Mouse (Mus musculus) stomach, embryonic 15.5 days (tissue): Measurements from ENCODE around the gene 4930558K02Rik. TPM values are rescaled to one million over a fixed set of nuclear protein-coding genes. Genes with fewer than 3 reads are reported as not detected.

Experiments
- ATAC-seq: fragments of 200-750 bp; cut with Nextera tagmentation; 2 replicates; pipeline ENCODE4 v1.8.0; 2017; ENCODE audit warnings: low read depth, moderate number of reproducible peaks, moderate TSS enrichment; ENCODE audit not compliant: insufficient read depth, low FRiP score
- H3K27ac ChIP-seq: fragments of 300-500 bp; sonication (generic); 2 replicates; pipeline ENCODE4 v1.5.1; 2015; ENCODE audit warnings: mild to moderate bottlenecking, inconsistent platforms
- H3K27me3 ChIP-seq: fragments of 300-500 bp; sonication (generic); replicated peaks from 2 replicates; pipeline ENCODE4 v1.6.1; 2015; ENCODE audit warnings: inconsistent platforms
- H3K36me3 ChIP-seq: fragments of 300-500 bp; sonication (generic); 2 replicates; pipeline ENCODE4 v1.6.1; 2015; ENCODE audit warnings: inconsistent platforms
- H3K4me1 ChIP-seq: fragments of 300-500 bp; sonication (generic); 2 replicates; pipeline ENCODE4 v1.6.1; 2015; ENCODE audit warnings: inconsistent platforms
- H3K4me2 ChIP-seq: fragments of 300-500 bp; sonication (generic); 2 replicates; pipeline ENCODE4 v1.6.1; 2015; ENCODE audit warnings: mild to moderate bottlenecking, inconsistent platforms
- H3K4me3 ChIP-seq: fragments of 300-500 bp; sonication (generic); replicated peaks from 2 replicates; pipeline ENCODE4 v1.5.1; 2015; ENCODE audit warnings: inconsistent platforms
- H3K9ac ChIP-seq: fragments of 300-500 bp; sonication (generic); 2 replicates; pipeline ENCODE4 v1.6.1; 2015; ENCODE audit warnings: inconsistent platforms
- H3K9me3 ChIP-seq: fragments of 300-500 bp; sonication (generic); 2 replicates; pipeline ENCODE4 v1.6.1; 2016; ENCODE audit warnings: inconsistent platforms
- WGBS: fragments of 180-500 bp; shearing (Covaris S2); methylation state at CpG from one replicate; pipeline ENCODE4 v1.1.7; 2015; 5-methylcytosine and 5-hydroxymethylcytosine counted together
- polyA plus RNA-seq: library from polyadenylated mRNA; unstranded; fragments of >200 nt; fragmentation: Nextera tagmentation; extraction: Ambion mirVana; gene quantifications from 2 replicates; pipeline ENCODE4 v1.2.1, GENCODE M21; 2015

4930558K02Rik gene
- polyA plus RNA-seq, 1 experiment from 2014 or later: not detected

DNA sequence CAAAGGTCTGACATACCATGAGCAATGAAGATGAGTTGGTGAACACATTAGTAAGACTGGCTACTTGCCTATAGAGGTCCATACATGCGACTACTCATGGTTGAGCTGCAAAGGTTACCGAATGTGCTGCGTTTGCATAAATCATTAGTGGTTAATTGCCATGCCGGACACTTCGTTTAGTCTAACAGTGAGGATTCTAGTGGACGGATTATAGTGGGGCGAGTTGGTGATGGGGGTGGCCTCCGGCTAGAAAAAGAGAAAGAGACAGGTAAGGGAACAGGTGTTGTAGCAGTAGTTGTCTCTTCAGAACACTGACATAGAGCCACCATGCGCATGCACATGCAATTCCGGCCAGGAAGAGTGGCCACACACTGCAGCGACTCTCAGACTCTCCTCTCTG, 12.4 kb upstream of the 4930558K02Rik start:
- H3K4me1 ChIP-seq: no peaks in the 10 kb centered on the region
- H3K27me3 ChIP-seq: no peaks in the 10 kb centered on the region
- H3K4me3 ChIP-seq: no peak overlapping the region
- H3K9me3 ChIP-seq: no peaks in the 10 kb centered on the region
- no peak overlapping the region for H3K27ac ChIP-seq
- 89% methylated on average over 11 of the region's 11 CpGs for WGBS
- ATAC-seq: no peak
- no peak overlapping the region for H3K9ac ChIP-seq
- H3K4me2 ChIP-seq: no peak overlapping the region
- no peaks in the 10 kb centered on the region for H3K36me3 ChIP-seq

DNA sequence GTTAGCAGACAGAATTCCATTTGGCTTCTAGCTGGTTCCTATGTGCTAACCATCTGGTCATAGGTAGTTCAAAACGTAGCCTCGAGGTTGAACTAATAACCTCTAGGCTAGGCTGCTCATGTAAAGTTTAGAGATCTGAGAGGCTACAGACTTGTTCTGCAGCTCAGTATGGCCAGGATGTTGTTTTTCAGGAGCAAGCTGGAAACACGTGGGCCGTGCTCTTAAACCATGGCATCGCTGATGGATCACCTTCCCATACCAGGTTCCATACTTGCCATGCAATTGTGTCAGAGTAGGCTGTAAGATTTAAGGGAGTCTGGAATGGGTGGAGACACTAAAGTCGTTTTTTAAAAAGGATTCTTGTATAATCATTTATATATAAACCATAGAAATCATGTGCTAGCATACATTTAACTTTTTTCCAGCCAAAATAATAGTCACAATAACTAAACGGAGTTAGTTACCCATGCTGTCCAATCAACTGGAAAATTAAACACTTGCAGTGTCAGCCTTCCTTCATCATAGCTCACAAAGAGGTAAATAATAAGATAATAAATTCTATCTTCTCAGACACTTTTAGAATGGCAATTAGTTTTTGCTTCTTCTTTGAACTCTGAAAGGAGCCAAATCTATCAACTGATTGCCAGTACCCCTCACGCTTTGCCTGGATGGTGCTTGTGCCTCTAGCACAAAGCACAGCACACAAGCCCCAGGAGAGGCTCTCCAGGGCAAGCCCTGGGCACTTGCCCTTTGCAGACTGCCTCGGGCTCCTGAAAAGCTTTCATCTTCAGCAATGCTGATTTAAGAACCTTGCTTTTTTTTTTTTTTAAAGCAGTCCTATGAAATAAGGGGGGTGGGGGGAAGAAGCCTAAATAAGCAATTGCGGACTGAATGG, 11.5 kb upstream of the 4930558K02Rik start:
- ATAC-seq: no peak
- Histone ChIP-seq H3K4me3 (no peak overlapping the region), H3K27me3 (no peaks in the 10 kb centered on the region), H3K9me3 (no peaks in the 10 kb centered on the region), H3K27ac (no peak overlapping the region), H3K4me1 (no peaks in the 10 kb centered on the region), H3K9ac (no peak overlapping the region), H3K4me2 (no peak overlapping the region), H3K36me3 (no peaks in the 10 kb centered on the region)
- 53% methylated on average over 10 of the region's 10 CpGs for WGBS

DNA sequence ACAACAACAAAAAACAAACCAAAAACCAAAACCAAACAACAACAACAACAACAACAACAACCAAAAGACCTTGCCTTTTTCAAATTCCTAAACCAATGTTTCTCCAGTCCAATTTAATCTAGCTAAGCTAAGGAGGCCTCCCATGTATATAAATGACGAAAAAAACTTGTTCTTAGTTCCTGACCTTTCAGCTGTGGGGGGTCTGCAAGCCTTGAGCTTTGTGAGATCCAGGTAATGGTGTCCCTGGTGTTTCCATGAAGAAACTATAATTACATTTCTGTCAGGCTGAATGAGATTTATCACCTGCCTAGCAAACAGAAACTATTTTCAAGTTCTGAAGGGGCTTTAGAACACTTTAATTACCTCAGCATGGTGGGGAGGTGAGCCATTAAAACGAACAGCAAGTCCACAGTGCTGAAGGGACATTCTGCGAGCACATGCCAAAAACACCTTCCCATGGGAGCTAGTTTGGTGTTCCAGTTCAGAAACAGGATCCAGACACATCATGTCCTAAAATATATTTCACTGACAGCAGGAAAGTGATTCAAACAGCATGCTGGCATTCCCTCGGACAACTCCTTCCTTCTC, 4.6 kb upstream of the 4930558K02Rik start:
- no peak overlapping the region for H3K9ac ChIP-seq
- H3K4me1 ChIP-seq: no peaks in the 10 kb centered on the region
- no peaks in the 10 kb centered on the region for H3K27me3 ChIP-seq
- no peaks in the 10 kb centered on the region for H3K36me3 ChIP-seq
- H3K9me3 ChIP-seq: no peaks in the 10 kb centered on the region
- no peak overlapping the region for H3K27ac ChIP-seq
- no peak overlapping the region for H3K4me2 ChIP-seq
- no peak for ATAC-seq
- no peak overlapping the region for H3K4me3 ChIP-seq
- WGBS: 28% methylated on average over 4 of the region's 4 CpGs

DNA sequence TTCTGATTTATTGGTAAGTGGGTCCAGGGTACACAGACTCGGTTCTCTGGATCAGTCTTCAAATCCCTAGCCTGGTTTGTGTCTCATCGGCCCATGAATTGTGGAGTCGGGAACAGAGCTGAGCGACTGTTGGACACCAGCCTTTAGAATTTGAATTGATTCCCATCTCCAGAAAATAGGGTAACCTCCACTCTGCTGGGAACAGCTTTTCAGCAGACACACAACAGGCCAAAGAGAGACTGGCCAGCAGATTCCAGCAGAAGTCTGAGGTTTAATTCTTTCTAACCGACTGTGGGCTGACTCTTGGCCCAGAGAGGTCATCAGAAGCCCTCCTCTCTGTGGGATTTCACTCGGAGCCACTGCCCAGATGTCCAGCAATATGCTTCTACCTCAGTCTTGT, 4.0 kb upstream of the 4930558K02Rik start:
- Histone ChIP-seq H3K9ac (no peak overlapping the region), H3K27me3 (no peaks in the 10 kb centered on the region), H3K27ac (no peak overlapping the region), H3K4me2 (no peak overlapping the region), H3K4me3 (no peak overlapping the region), H3K9me3 (no peaks in the 10 kb centered on the region), H3K36me3 (no peaks in the 10 kb centered on the region), H3K4me1 (no peaks in the 10 kb centered on the region)
- WGBS: 61% methylated on average over 6 of the region's 6 CpGs
- ATAC-seq: no peak

DNA sequence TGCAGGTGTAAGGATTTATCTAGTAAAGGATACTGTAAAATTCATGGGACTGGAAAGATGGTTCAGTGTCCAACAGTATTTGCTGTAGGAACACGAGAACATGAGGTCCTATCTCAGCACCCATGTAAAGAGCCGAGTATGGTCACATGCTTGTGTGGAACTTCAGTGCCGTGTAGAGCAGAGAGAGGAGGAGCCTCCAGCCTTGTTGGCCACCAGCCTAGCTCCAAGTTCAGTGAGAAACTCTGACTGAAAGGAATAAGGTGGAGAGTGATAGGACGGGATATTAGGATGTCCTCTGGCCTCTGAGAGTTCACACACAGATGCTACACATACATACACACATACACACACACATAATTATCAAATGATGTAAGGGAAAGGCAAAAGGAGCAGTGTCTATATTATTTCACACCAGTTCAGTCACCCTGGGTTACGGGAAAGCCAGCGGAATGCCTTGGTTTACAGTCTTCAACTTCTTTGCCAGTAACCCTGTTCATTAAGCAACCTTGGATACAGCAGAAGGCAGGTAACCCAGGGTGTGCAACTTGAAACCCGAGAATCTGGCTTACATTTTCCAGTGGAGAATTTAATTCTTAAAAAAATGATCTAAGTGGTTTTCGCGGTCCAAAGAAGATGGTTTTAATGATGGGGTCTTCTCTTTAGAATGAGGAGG, 1.3 kb upstream of the 4930558K02Rik start:
- Histone ChIP-seq H3K27ac (no peak overlapping the region), H3K4me2 (no peak overlapping the region), H3K4me1 (peaks cover 16% of the 10 kb centered on the region), H3K36me3 (no peaks in the 10 kb centered on the region), H3K9me3 (no peaks in the 10 kb centered on the region), H3K4me3 (no peak overlapping the region), H3K27me3 (no peaks in the 10 kb centered on the region), H3K9ac (no peak overlapping the region)
- no peak for ATAC-seq
- WGBS: 74% methylated on average over 9 of the region's 9 CpGs

DNA sequence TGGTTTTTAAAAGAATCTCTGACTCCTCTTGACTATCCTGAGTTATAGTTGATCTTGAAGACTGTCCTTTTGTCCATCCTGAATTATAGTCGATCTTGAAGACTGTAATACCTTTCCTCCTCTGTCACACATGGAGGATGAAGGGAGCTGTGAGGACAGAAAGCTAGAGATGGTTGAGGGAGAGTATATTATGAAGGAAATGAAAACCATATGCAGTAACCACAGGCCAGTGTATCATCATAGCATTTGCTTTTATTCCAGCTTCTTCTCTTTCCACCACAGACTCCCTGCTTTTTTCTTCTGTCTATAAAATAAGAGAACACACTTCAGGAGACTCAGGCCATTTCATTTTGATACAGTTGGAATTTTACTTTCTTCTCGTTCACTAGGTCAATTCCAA, 610 bp upstream of the 4930558K02Rik start:
- Histone ChIP-seq H3K27ac (no peak overlapping the region), H3K4me3 (no peak overlapping the region), H3K9me3 (no peaks in the 10 kb centered on the region), H3K4me2 (no peak overlapping the region), H3K36me3 (no peaks in the 10 kb centered on the region), H3K27me3 (no peaks in the 10 kb centered on the region), H3K4me1 (peaks cover 17% of the 10 kb centered on the region), H3K9ac (no peak overlapping the region)
- 86% methylated on average over 2 of the region's 2 CpGs for WGBS
- no peak for ATAC-seq

DNA sequence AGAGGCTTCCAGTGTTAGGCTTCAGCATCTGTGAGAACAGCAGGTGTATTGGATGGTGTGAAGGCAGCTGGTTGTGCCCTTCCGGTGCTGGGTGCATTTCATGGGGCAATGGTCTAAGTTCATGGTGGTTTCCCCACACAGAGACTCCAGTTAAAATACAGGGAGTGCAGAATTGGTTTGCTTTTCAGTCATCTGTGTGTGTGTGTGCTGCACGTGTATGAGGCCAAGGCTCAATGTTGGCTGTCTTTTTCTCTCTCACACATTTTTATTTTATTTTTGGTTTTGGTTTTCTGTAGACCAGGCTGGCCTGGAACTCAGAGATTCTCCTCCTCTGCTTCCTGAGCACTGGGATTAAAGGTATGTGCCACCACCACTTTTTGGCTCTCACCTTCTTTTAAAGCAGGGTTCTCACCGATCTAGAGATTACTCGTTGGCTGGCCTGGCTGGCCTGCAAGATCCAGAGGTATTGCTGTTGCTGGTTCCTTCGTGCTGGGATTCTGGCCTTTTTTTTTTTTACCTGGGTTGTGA, 1.2 kb downstream of the 4930558K02Rik start:
- Histone ChIP-seq H3K27me3 (no peaks in the 10 kb centered on the region), H3K4me1 (peaks cover 17% of the 10 kb centered on the region), H3K4me3 (no peak overlapping the region), H3K9me3 (no peaks in the 10 kb centered on the region), H3K9ac (no peak overlapping the region), H3K4me2 (no peak overlapping the region), H3K36me3 (no peaks in the 10 kb centered on the region), H3K27ac (no peak overlapping the region)
- WGBS: 82% methylated on average over 5 of the region's 5 CpGs
- ATAC-seq: no peak

DNA sequence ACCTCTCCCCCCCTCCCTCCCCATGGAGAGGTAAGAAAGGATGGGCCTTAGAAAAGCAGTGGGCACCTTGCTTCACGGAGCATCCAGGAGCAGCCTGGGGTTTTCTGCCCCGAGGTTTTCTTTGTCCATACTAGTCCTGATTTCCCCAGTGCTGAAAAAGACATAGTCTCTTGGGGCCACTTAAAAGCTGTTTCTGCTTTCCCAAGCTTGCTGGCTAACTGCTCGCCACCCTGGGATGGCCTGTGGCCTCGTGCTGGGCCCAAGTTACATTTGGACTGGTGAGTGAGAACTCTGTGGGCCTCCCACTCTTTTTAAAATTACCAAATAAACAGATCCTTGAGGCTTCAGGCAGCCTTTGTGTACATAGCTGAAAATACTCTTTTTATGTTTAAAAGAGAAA, 2.1 kb downstream of the 4930558K02Rik start:
- ATAC-seq: no peak
- H3K9ac ChIP-seq: no peak overlapping the region
- H3K4me1 ChIP-seq: peaks cover 17% of the 10 kb centered on the region
- no peaks in the 10 kb centered on the region for H3K9me3 ChIP-seq
- no peaks in the 10 kb centered on the region for H3K36me3 ChIP-seq
- no peaks in the 10 kb centered on the region for H3K27me3 ChIP-seq
- WGBS: 63% methylated on average over 4 of the region's 4 CpGs
- H3K27ac ChIP-seq: no peak overlapping the region
- H3K4me3 ChIP-seq: no peak overlapping the region
- no peak overlapping the region for H3K4me2 ChIP-seq

DNA sequence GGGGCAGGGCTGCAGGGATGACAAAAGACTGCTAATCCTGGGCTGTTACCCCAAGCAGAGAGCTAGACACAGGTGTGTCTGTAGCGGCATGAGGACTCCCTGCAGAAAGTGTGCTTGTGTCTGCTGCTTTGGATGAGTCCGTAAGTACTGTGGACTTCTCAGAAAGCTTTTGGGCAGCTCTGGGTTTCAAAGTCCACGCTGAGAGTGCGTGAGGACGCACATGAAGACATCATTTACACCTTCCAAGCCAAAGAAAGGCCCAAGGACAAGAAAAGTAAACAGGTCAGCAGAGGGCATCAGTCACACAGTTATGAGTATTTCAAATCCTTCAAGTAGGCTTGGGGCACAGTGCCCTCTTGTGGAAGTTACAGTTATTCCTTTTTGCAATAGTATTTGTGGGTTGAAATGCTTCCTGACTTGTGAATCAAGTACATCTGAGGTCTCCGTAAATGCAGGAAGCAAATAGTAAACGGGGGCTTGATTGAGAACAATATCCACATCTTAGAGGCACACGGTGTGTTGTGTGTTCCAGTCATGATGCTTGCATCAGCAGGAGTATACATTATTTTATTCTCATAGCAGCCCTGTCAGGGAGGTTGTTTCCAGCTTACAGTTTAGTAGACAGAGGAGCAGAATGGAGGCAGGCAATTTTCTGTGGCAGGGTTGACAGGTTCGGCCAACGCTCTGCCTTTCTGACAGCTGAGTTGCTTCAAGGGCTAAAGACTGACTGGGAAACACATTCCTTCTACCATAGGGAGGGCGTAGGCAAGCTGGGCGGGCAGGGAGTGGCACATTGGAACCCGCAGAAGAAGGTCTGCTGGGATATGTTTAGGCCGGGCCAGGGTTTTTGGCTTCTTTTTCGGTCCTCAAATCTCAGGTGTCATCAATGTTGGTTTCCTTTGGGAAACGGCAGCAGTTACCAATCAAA, 2.9 kb downstream of the 4930558K02Rik start:
- peak overlapping the region; percentile 8; the same call in 1 of the 2 replicates for H3K27ac ChIP-seq
- H3K4me1 ChIP-seq: peaks cover 17% of the 10 kb centered on the region
- no peak overlapping the region for H3K4me3 ChIP-seq
- WGBS: 39% methylated on average over 16 of the region's 16 CpGs
- no peaks in the 10 kb centered on the region for H3K27me3 ChIP-seq
- no peaks in the 10 kb centered on the region for H3K36me3 ChIP-seq
- no peaks in the 10 kb centered on the region for H3K9me3 ChIP-seq
- H3K9ac ChIP-seq: no peak overlapping the region
- H3K4me2 ChIP-seq: peak overlapping the region; percentile 29; the same call in 1 of the 2 replicates
- peak; percentile 59 for ATAC-seq

DNA sequence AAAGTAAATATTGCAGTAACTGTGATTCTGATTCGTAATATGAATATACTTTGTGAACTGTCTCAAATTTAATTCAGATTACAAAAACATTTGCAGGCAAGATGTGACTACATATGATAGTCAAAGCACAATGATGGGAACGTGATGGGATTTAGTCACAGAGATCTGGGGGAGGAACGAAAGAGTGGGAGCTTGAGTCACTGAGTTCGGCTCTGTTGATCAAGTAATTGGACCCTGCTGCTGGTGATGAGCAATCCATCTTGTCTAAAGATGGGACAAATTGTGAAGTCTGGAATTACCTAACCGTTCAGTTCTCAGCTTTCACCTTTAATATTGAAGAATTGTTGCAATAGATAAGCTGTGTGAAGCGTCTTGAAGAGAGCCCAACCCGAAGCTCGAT, 7.2 kb downstream of the 4930558K02Rik start:
- Histone ChIP-seq H3K4me3 (no peak overlapping the region), H3K27me3 (no peaks in the 10 kb centered on the region), H3K27ac (no peak overlapping the region), H3K9me3 (no peaks in the 10 kb centered on the region), H3K4me2 (no peak overlapping the region), H3K9ac (no peak overlapping the region), H3K4me1 (peaks cover 17% of the 10 kb centered on the region), H3K36me3 (no peaks in the 10 kb centered on the region)
- ATAC-seq: no peak
- 84% methylated on average over 8 of the region's 8 CpGs for WGBS

DNA sequence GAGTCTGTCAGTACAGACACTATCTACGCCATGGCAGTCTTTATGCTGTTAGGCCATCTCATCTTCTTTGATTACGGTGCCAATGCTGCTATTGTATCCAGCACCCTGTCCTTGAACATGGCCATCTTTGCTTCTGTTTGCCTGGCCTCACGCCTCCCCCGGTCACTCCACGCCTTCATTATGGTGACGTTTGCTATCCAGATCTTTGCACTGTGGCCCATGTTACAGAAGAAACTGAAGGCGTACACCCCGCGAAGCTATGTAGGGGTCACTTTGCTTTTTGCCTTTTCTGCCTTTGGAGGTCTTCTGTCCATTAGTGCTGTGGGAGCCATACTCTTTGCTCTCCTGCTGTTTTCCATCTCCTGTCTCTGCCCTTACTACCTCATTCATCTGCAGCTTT, 8.6 kb downstream of the 4930558K02Rik start:
- no peak overlapping the region for H3K4me3 ChIP-seq
- WGBS: 93% methylated on average over 9 of the region's 9 CpGs
- ATAC-seq: no peak
- no peaks in the 10 kb centered on the region for H3K36me3 ChIP-seq
- H3K27ac ChIP-seq: no peak overlapping the region
- no peak overlapping the region for H3K9ac ChIP-seq
- no peaks in the 10 kb centered on the region for H3K9me3 ChIP-seq
- no peak overlapping the region for H3K4me2 ChIP-seq
- H3K4me1 ChIP-seq: peaks cover 5% of the 10 kb centered on the region; the same call in 1 of the 2 replicates
- H3K27me3 ChIP-seq: no peaks in the 10 kb centered on the region
